Mouse (Mus musculus) intestine, postnatal 0 days (tissue): ENCODE results near the gene 4930502E18Rik. TPM values are rescaled to one million over a fixed set of nuclear protein-coding genes. Genes with fewer than 3 reads are reported as not detected.

Experiments
- ATAC-seq: fragments of 200-750 bp; cut with Nextera tagmentation; 2 replicates; pipeline ENCODE4 v1.8.0; 2017; ENCODE audit warnings: mild to moderate bottlenecking, moderate TSS enrichment, moderate library complexity
- H3K27ac ChIP-seq: fragments of 300-500 bp; sonication (generic); 2 replicates; pipeline ENCODE4 v1.5.1; 2014; ENCODE audit warnings: mild to moderate bottlenecking, low read depth, low read length, moderate library complexity
- H3K27me3 ChIP-seq: fragments of 300-500 bp; sonication (generic); replicated peaks from 2 replicates; pipeline ENCODE4 v1.6.1; 2014; ENCODE audit warnings: low read length, mixed read lengths; ENCODE audit not compliant: control insufficient read depth, insufficient read depth
- H3K36me3 ChIP-seq: fragments of 300-500 bp; sonication (generic); 2 replicates; pipeline ENCODE4 v1.6.1; 2014; ENCODE audit warnings: mild to moderate bottlenecking, moderate library complexity; ENCODE audit not compliant: control insufficient read depth, insufficient read depth
- H3K4me1 ChIP-seq: fragments of 300-500 bp; sonication (generic); replicated peaks from 2 replicates; pipeline ENCODE4 v1.6.1; 2014; ENCODE audit warnings: antibody characterized with exemption, low read length, mixed read lengths; ENCODE audit not compliant: control insufficient read depth, insufficient read depth
- H3K4me2 ChIP-seq: fragments of 300-500 bp; sonication (generic); replicated peaks from 2 replicates; pipeline ENCODE4 v1.6.1; 2014; ENCODE audit warnings: low read depth, mild to moderate bottlenecking, moderate library complexity
- H3K4me3 ChIP-seq: fragments of 300-500 bp; sonication (generic); 2 replicates; pipeline ENCODE4 v1.5.1; 2014; ENCODE audit warnings: low read depth, low read length
- H3K9ac ChIP-seq: fragments of 300-500 bp; sonication (generic); 2 replicates; pipeline ENCODE4 v1.6.1; 2014; ENCODE audit warnings: mild to moderate bottlenecking, low read depth, low read length
- H3K9me3 ChIP-seq: fragments of 300-500 bp; sonication (generic); 2 replicates; pipeline ENCODE4 v1.6.1; 2016; ENCODE audit warnings: mixed run types; ENCODE audit not compliant: control insufficient read depth
- CTCF ChIP-seq: sonication (generic); IDR thresholded peaks from 2 replicates; pipeline ENCODE4 v1.5.1; 2016; ENCODE audit warnings: low read depth, mild to moderate bottlenecking, control low read depth, antibody characterized with exemption, moderate library complexity
- WGBS: fragments of 180-500 bp; shearing (Covaris S2); extraction: QIAGEN DNeasy Blood & Tissue Kit; methylation state at CpG from one replicate; pipeline ENCODE4 v1.1.7; 2014; 5-methylcytosine and 5-hydroxymethylcytosine counted together
- polyA plus RNA-seq: library from polyadenylated mRNA; unstranded; fragments of >200 nt; fragmentation: Nextera tagmentation; extraction: Ambion mirVana; gene quantifications from 2 replicates; pipeline ENCODE4 v1.2.1, GENCODE M21; 2015

Gene 4930502E18Rik
- polyA plus RNA-seq, 1 experiment from 2014 or later: 0.26 TPM

DNA sequence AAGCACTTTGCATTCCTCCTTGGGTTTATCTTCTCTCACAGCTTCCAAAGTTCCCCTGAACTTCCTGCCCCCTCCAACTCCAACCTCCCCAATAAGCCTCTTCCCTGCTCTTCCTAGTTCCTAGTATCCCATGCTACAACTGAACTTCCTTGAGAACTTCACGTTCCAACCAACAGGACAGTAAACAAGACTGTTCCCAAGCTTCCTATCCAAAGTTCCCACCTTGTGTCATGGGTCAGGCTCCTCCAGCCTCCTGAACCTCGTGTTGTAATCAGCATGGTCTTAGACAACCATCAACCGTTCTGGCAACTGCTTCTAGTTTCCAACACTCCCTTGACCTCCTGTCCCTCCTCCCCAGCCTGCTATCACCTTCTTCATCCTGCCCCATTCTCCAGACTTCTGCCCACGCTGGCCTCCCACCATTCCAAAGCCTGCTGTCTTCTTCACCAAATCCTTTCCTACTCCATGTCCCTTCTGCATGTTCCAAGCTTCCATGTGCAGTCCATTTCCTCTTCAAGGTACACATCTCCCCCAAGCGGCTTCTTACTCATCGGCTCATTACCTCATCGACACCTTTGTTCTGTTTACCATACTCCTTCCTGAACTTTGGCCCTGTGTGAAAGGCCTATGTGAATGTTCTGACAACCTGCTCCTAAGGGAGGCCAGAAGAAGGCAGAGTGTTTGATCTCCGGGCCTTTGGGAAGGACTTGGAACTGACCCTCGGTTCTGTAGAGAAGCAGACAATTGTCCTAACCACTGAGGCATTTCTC is 30.4 kb upstream of the 4930502E18Rik start:
- H3K9me3 ChIP-seq: no peaks in the 10 kb centered on the region
- ATAC-seq: peak; percentile 92
- peak; percentile 29; the same call in 1 of the 2 replicates for TF ChIP-seq CTCF
- H3K4me3 ChIP-seq: no peak overlapping the region
- WGBS: 57% methylated on average over 9 of the region's 9 CpGs
- H3K27ac ChIP-seq: peak overlapping the region; percentile 50
- no peaks in the 10 kb centered on the region for H3K4me1 ChIP-seq
- no peaks in the 10 kb centered on the region for H3K36me3 ChIP-seq
- H3K27me3 ChIP-seq: no peaks in the 10 kb centered on the region
- no peak overlapping the region for H3K4me2 ChIP-seq
- no peak overlapping the region for H3K9ac ChIP-seq

DNA sequence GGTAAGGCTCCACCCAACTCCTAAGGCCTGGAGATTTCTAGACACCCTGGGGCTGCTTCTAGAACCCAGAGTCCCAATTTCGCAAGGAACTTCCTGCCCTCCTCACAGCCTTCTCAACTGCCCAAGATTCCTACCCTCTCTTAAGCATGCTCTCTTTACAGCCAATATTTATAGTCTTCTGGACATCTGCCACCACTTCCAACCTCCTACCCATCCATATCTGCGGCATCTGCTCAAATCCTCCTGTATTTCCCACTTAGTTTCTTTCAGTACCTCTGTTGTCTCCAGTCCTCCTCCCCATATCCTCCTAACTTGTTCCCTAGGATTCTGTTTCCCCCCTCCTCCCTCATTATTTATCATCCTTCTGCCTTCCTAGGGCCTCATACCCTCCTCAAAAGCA is 25.4 kb upstream of the 4930502E18Rik start:
- Histone ChIP-seq H3K4me1 (no peaks in the 10 kb centered on the region), H3K9me3 (no peaks in the 10 kb centered on the region), H3K36me3 (no peaks in the 10 kb centered on the region), H3K9ac (no peak overlapping the region), H3K27me3 (no peaks in the 10 kb centered on the region), H3K4me3 (no peak overlapping the region), H3K4me2 (no peak overlapping the region), H3K27ac (no peak overlapping the region)
- no peak for ATAC-seq
- WGBS: 79% methylated on average over 2 of the region's 2 CpGs
- no peak for TF ChIP-seq CTCF

DNA sequence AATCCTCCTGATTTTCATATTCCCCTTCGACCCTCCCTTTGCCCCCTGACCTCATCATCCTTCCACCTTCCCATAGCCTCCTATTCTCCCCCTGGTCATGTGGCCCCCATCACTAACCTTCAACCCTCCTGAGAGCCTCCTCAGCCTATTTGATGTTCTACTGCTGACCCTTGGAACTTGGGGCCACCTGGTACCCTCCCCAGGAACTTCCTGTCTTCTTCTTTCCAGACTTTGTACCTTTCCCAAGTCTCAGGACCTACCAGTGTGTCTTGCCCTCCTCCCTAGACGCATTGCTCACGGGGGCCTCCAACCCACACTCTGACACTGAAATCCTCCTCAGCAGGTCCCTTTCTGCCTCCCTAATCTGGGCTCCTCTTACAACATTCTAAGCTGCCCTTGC is 22.0 kb upstream of the 4930502E18Rik start:
- no peaks in the 10 kb centered on the region for H3K36me3 ChIP-seq
- no peaks in the 10 kb centered on the region for H3K27me3 ChIP-seq
- ATAC-seq: peak; percentile 79
- H3K9ac ChIP-seq: no peak overlapping the region
- no peak for TF ChIP-seq CTCF
- no peaks in the 10 kb centered on the region for H3K9me3 ChIP-seq
- no peaks in the 10 kb centered on the region for H3K4me1 ChIP-seq
- no peak overlapping the region for H3K27ac ChIP-seq
- no peak overlapping the region for H3K4me3 ChIP-seq
- H3K4me2 ChIP-seq: no peak overlapping the region
- 70% methylated on average over 3 of the region's 3 CpGs for WGBS

- H3K4me2 ChIP-seq: peak overlapping the region; percentile 52
- TF ChIP-seq CTCF: no peak
- H3K4me3 ChIP-seq: no peak overlapping the region
- no peak overlapping the region for H3K27ac ChIP-seq
- no peaks in the 10 kb centered on the region for H3K9me3 ChIP-seq
- no peaks in the 10 kb centered on the region for H3K4me1 ChIP-seq
- 63% methylated on average over 2 of the region's 2 CpGs for WGBS
- H3K9ac ChIP-seq: no peak overlapping the region
- H3K27me3 ChIP-seq: no peaks in the 10 kb centered on the region
- no peaks in the 10 kb centered on the region for H3K36me3 ChIP-seq
- ATAC-seq: no peak
Measured at GRCm38 (mm10) chrX:53715942-53716322, 8.7 kb upstream of the 4930502E18Rik start.

DNA sequence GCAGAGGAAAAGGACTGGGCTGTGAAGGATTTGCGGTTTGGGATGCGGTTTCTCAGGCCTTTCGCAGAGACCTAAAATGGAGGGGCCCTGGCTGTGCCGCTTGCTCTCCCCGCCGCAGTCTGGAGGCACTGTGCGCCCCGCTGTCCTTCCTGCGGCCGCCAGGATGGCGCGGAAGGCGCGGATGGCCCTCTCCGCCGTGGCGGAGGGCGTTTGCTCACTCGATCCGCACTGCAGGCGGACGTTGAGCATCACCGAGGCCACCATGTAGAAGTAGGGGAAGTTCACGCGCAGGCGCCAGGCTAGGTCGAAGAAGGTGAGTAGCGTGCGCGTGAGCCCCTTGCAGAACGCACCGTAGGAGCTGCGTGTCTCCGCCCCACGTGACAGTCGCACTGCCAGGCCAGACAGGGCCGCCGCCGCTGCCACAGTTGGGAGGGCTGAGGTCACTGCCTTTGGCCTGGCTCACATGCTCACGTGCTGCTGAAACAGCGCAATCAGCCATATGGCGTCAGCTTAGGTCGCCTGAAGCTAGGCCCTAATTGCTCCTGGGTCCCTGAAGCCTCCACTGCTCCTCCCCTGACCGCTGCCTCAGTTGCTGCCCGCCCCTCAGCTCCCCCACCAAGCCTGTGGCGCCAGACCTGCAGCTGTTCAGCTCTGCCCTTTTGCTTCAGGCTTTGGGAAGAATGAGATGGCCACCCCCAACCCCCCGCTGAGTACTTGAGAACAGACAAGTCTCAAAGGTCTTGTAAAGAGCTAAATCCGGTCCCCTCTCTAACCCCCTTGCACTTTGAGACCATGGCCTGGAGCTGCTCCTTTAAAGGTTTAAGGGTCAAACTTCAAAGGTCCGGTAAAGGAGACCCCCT is 8.1 kb upstream of the 4930502E18Rik start:
- Histone ChIP-seq H3K4me2 (peak overlapping the region; percentile 52), H3K4me3 (no peak overlapping the region), H3K9me3 (no peaks in the 10 kb centered on the region), H3K27me3 (no peaks in the 10 kb centered on the region), H3K9ac (no peak overlapping the region), H3K36me3 (no peaks in the 10 kb centered on the region), H3K27ac (no peak overlapping the region), H3K4me1 (no peaks in the 10 kb centered on the region)
- no peak for TF ChIP-seq CTCF
- 23% methylated on average over 47 of the region's 49 CpGs for WGBS
- ATAC-seq: peak; percentile 76

DNA sequence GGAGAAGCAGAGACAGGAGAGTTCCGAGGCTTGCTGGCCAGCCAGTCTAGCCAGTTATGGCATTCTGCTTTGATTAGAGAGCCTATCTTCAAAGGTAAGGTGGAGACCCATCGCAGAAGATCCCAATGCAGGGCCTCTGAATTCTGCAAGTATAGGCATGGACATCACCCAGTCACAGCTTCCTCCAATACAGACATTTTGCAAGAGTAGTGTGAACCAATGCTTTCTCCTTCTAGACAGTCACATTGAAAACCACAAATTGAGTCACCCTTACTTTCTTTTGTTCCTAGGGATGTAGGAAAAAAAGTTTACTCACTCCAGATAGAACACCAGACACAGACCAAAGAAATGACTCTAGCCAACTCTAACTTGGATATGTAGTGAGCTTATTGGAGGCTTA is 4.3 kb downstream of the 4930502E18Rik start:
- H3K4me2 ChIP-seq: no peak overlapping the region
- no peaks in the 10 kb centered on the region for H3K9me3 ChIP-seq
- H3K27me3 ChIP-seq: no peaks in the 10 kb centered on the region
- H3K36me3 ChIP-seq: no peaks in the 10 kb centered on the region
- H3K4me3 ChIP-seq: no peak overlapping the region
- no peak overlapping the region for H3K9ac ChIP-seq
- no peaks in the 10 kb centered on the region for H3K4me1 ChIP-seq
- ATAC-seq: no peak
- TF ChIP-seq CTCF: no peak
- H3K27ac ChIP-seq: no peak overlapping the region
- 75% methylated on average over 2 of the region's 2 CpGs for WGBS
